Mouse (Mus musculus) bone marrow macrophage, adult 2 months (primary cell): ENCODE measurements around the gene Dnah2. TPM values are rescaled to one million over a fixed set of nuclear protein-coding genes. Genes with fewer than 3 reads are reported as not detected.

ENCODE experiments used
- H3K27ac ChIP-seq: 2 replicates; pipeline ENCODE4 v1.5.1; 2012; ENCODE audit warnings: low read depth, low read length; ENCODE audit not compliant: insufficient read depth
- H3K4me1 ChIP-seq: 2 replicates; pipeline ENCODE4 v1.6.1; 2012; ENCODE audit warnings: low read length; ENCODE audit not compliant: control insufficient read depth, insufficient read depth
- H3K4me3 ChIP-seq: 2 replicates; pipeline ENCODE4 v1.5.1; 2012; ENCODE audit warnings: mild to moderate bottlenecking, low read length, moderate library complexity; ENCODE audit not compliant: insufficient read depth
- CTCF ChIP-seq: IDR thresholded peaks from 2 replicates; pipeline ENCODE4 v1.5.1; 2012; ENCODE audit warnings: low read depth, mild to moderate bottlenecking, low read length, moderate library complexity
- POLR2A ChIP-seq: IDR thresholded peaks from 2 replicates; pipeline ENCODE4 v1.6.1; 2012; ENCODE audit warnings: mild to moderate bottlenecking, low read depth, low read length, borderline replicate concordance
- polyA plus RNA-seq: library from polyadenylated mRNA; stranded (reverse); fragments of >200 nt; gene quantifications from 2 replicates; pipeline ENCODE4 v1.2.4, GENCODE M21; 2012; ENCODE audit not compliant: missing spikeins, insufficient read depth, insufficient read length

Gene Dnah2
- polyA plus RNA-seq, 1 experiment, result 0.72 TPM

DNA sequence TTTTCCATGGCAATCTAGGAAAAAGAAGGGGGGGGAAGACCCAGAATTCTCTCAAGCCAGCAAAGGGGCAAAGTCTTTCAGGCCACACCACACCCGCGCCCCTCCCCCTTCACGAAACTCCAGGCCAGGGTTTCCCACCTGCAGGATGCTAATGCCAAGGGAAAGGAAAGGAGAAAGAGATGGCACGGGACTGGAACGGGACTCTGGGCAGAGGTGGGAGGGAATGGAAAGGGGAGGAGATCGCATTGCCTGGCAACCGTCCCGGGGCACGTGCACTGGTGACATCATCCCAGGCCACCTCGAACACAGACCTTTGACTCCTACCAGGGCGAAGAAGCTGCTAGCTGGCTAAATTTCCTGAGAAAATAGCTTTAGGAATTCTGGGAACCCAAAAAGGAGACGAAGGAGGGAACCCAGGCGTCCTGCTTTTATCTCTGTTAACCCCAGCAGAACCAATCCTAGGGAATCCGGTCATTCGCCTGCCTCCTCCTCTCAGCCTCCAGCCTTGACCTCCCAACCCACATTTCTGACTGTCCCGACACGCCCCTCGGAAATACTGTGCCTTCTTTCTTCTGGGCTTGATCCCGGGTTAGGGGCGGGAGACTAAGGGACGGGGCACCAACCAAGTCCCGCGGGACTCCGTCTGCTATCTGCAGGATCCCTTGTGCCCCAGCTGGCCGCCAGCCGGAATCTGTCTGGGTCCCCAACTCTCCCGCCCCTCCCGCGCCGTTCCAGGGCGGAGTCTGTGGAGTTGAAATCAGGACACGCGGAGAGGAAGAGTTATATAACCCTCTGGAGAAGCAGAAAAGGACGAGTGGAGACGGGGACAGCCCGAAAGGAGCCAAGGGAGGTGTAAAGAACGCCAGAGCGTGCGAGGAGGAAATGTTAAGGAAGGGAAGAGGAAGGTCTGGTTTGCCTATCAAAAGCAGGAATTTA is 131.2 kb downstream of the Dnah2 start:
- H3K4me1 ChIP-seq, result peaks cover 27% of the 10 kb centered on the region
- peak overlapping the region; percentile 67 for H3K4me3 ChIP-seq
- peak overlapping the region; percentile 84 for H3K27ac ChIP-seq
- TF ChIP-seq POLR2A (no peak; the same call in 1 of the 2 replicates), CTCF (no peak)

DNA sequence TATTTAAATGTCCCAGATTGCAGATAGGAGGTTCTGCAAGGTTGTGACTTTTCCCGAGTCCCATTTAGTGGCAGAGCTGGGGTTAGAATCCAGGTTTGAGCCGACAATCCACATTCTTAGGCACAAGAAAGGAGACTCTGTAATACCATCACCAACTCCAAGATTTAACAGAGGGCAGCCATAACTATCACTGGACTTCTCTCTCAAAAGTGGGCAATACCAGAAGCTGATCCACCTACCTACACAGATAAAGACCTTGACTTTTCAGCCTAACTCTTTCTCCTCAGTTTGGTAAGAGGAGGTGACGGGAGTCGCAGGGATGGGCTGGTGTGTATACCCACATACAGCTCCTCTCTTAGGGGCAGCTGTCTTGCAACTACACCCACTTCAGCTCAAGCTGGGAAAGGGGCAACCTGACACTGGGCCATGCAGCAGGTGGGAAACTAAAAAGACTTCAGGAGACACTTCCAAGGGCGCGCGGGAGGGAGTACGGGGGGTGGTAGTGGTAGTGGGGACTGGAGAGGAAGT is 131.9 kb downstream of the Dnah2 start:
- H3K4me3 ChIP-seq, result no peak overlapping the region

DNA sequence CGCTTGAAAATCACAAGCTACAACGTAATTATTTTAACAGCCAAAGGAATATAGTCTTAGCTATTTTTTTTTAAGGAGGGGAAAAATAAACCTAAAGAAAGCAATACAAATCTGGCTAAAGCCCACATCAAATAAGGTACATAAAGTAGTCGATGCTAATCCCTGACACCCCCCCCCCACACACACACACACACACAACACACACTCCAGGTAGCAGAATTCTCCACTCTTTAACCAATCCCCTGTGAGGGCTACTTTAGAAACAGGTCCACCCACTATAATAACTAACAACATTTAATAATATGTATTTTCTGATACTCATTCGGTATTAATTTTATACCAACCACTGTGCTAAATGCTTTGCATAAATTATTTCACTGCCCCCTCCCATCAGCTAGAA is 132.4 kb downstream of the Dnah2 start:
- H3K4me1 ChIP-seq, result peaks cover 36% of the 10 kb centered on the region
- H3K4me3 ChIP-seq, result no peak overlapping the region
- H3K27ac ChIP-seq, result no peak overlapping the region
- TF ChIP-seq POLR2A (no peak), CTCF (no peak)

More for the DNA sequence above, 131.9 kb downstream of the Dnah2 start:
- no peak for TF ChIP-seq POLR2A
- no peak for TF ChIP-seq CTCF
- peaks cover 34% of the 10 kb centered on the region for H3K4me1 ChIP-seq
- no peak overlapping the region for H3K27ac ChIP-seq

- TF ChIP-seq POLR2A, result no peak
- no peak for TF ChIP-seq CTCF
- no peak overlapping the region for H3K4me3 ChIP-seq
- peaks cover 36% of the 10 kb centered on the region for H3K4me1 ChIP-seq
Observed at GRCm38 (mm10) chr11:69415668-69416451, 133.1 kb downstream of the Dnah2 start.

DNA sequence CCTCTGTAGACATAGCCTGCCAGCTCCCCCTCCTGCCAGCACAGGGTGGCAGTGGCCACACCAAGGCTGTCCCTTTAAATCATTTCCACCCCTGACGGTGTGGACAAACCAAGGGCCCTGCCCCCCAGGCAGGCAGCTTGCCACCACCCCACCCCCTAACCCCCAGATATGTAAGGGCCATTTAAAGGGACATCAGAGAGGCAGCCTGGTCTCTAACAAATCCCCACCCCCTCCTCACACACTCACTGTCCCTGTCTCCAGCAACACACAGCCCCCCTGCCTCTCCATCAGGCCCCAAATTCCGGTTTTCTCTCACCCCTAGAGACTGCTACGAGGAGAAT is 133.6 kb downstream of the Dnah2 start:
- H3K4me1 ChIP-seq, result peaks cover 33% of the 10 kb centered on the region
- H3K4me3 ChIP-seq, result no peak overlapping the region
- no peak overlapping the region for H3K27ac ChIP-seq
- no peak for TF ChIP-seq CTCF
- TF ChIP-seq POLR2A, result no peak

More at GRCm38 (mm10) chr11:69415668-69416451, 133.1 kb downstream of the Dnah2 start:
- no peak overlapping the region for H3K27ac ChIP-seq

- peaks cover 33% of the 10 kb centered on the region for H3K4me1 ChIP-seq
- no peak overlapping the region for H3K4me3 ChIP-seq
- TF ChIP-seq CTCF (no peak), POLR2A (no peak)
- H3K27ac ChIP-seq, result no peak overlapping the region
Observed at GRCm38 (mm10) chr11:69414421-69415326, 134.2 kb downstream of the Dnah2 start.

- no peak within 1 kb of the TSS for H3K27ac ChIP-seq
- H3K4me3 ChIP-seq, result no peak within 1 kb of the TSS
- TF ChIP-seq CTCF, result no peak
- no peak for TF ChIP-seq POLR2A
- H3K4me1 ChIP-seq, result peaks cover 31% of the 10 kb centered on the region
Observed at GRCm38 (mm10) chr11:69413221-69414181, 135.4 kb downstream of the Dnah2 start, which contains the start of gene Kdm6b. Gene Kdm6b, minus strand, starts transcription at chr11:69413675.

GRCm38 (mm10) chr11:69412548-69412947 is 136.4 kb downstream of the Dnah2 start:
- TF ChIP-seq CTCF, result no peak
- TF ChIP-seq POLR2A, result no peak
- Histone ChIP-seq H3K4me1 (peaks cover 35% of the 10 kb centered on the region), H3K27ac (no peak overlapping the region), H3K4me3 (no peak overlapping the region)
